Mouse (Mus musculus): ENCODE measurements around the gene Olfr134. TPM values are rescaled to one million over a fixed set of nuclear protein-coding genes. Genes with fewer than 3 reads are reported as not detected.
"Not testable (repeated sequence)": the region's sequence is repeated elsewhere in the genome, so short reads cannot be mapped to it uniquely, and the experiment has no call there.

Olfr134 gene
- total RNA-seq (2015) (not detected in 2 replicates), total RNA-seq (2017) (not detected in 2 replicates)

- no peak for ATAC-seq (ENCODE audit: poor library complexity, severe bottlenecking)
Observed at GRCm38 (mm10) chr17:38171088-38171487, at the start of gene Olfr134. Olfr134 (plus strand) TSS chr17:38171388.

- ATAC-seq (ENCODE audit: poor library complexity, severe bottlenecking): not testable (repeated sequence)
Observed at GRCm38 (mm10) chr17:38124199-38124598, 47.0 kb upstream of the Olfr134 start.

GRCm38 (mm10) chr17:38125371-38125770 is 45.8 kb upstream of the Olfr134 start:
- ATAC-seq (ENCODE audit: poor library complexity, severe bottlenecking): not testable (repeated sequence)

DNA sequence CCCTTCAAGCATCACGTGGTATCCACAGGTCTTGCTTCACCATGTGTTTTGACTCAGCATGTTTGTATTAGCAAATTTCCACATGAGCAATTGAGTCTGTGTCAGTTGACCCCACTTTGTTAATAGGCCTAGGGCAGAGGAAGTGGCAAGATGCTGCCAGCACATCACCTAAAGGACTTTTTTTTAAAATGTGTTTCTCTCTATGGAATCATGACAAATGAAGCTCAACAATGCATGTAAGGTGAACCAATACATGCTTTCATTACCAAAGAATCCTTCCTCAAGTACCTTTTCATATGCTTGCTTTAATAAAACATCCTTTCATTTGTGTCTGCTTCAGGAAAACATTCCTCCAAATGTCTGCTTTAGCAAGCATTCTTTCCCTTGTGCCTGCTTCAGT is 36.8 kb upstream of the Olfr134 start, which contains the start of gene Olfr132:
Gene Olfr132 (minus strand): TSS at position 101 of the 400 bp plus-strand sequence.
- ATAC-seq (ENCODE audit: poor library complexity, severe bottlenecking): no peak

GRCm38 (mm10) chr17:38144981-38145380 is 26.2 kb upstream of the Olfr134 start, which contains the start of gene Olfr133:
Olfr133 (plus strand) TSS chr17:38145281.
- ATAC-seq (ENCODE audit: poor library complexity, severe bottlenecking): no peak

- no peak for ATAC-seq (ENCODE audit: poor library complexity, severe bottlenecking)
Observed at GRCm38 (mm10) chr17:38204035-38204434, 32.8 kb downstream of the Olfr134 start, which contains the start of gene Olfr135. Olfr135 (plus strand) TSS chr17:38204335.

Other genes with a start within 250 kb of the Olfr134 start
- not detected in 2 replicates for gene Olfr761, start 218.3 kb upstream of the Olfr134 start, total RNA-seq (2015)
- gene Olfr761, start 218.3 kb upstream of the Olfr134 start, total RNA-seq (2017): not detected in 2 replicates
- gene Olfr129, start 111.3 kb upstream of the Olfr134 start, total RNA-seq (2015): not detected in 2 replicates
- gene Olfr129, start 111.3 kb upstream of the Olfr134 start, total RNA-seq (2017): not detected in 2 replicates
- not detected in 2 replicates for gene Olfr130, start 107.5 kb upstream of the Olfr134 start, total RNA-seq (2015)
- gene Olfr130, start 107.5 kb upstream of the Olfr134 start, total RNA-seq (2017): not detected in 2 replicates
- not detected in 2 replicates for gene Olfr131, start 82.7 kb upstream of the Olfr134 start, total RNA-seq (2015)
- gene Olfr131, start 82.7 kb upstream of the Olfr134 start, total RNA-seq (2017): not detected in 2 replicates
- gene Olfr132, start 36.9 kb upstream of the Olfr134 start, total RNA-seq (2015): not detected in 2 replicates
- gene Olfr132, start 36.9 kb upstream of the Olfr134 start, total RNA-seq (2017): not detected in 2 replicates
- gene Olfr133, start 26.1 kb upstream of the Olfr134 start, total RNA-seq (2015): not detected in 2 replicates
- gene Olfr133, start 26.1 kb upstream of the Olfr134 start, total RNA-seq (2017): not detected in 2 replicates
- not detected in 2 replicates for gene Olfr135, start 32.9 kb downstream of the Olfr134 start, total RNA-seq (2015)
- not detected in 2 replicates for gene Olfr135, start 32.9 kb downstream of the Olfr134 start, total RNA-seq (2017)
- not detected in 2 replicates for gene Olfr138, start 89.6 kb downstream of the Olfr134 start, total RNA-seq (2015)
- gene Olfr138, start 89.6 kb downstream of the Olfr134 start, total RNA-seq (2017): not detected in 2 replicates
- gene Olfr137, start 136.2 kb downstream of the Olfr134 start, total RNA-seq (2015): not detected in 2 replicates
- not detected in 2 replicates for gene Olfr137, start 136.2 kb downstream of the Olfr134 start, total RNA-seq (2017)
- not detected in 2 replicates for gene Olfr136, start 158.4 kb downstream of the Olfr134 start, total RNA-seq (2015)
- gene Olfr136, start 158.4 kb downstream of the Olfr134 start, total RNA-seq (2017): not detected in 2 replicates
- gene Esp36, start 248.8 kb downstream of the Olfr134 start, total RNA-seq (2015): not detected in 2 replicates
- not detected in 2 replicates for gene Esp36, start 248.8 kb downstream of the Olfr134 start, total RNA-seq (2017)